Mouse (Mus musculus): ENCODE results near the gene Spin1.

The Spin1 gene

DNA sequence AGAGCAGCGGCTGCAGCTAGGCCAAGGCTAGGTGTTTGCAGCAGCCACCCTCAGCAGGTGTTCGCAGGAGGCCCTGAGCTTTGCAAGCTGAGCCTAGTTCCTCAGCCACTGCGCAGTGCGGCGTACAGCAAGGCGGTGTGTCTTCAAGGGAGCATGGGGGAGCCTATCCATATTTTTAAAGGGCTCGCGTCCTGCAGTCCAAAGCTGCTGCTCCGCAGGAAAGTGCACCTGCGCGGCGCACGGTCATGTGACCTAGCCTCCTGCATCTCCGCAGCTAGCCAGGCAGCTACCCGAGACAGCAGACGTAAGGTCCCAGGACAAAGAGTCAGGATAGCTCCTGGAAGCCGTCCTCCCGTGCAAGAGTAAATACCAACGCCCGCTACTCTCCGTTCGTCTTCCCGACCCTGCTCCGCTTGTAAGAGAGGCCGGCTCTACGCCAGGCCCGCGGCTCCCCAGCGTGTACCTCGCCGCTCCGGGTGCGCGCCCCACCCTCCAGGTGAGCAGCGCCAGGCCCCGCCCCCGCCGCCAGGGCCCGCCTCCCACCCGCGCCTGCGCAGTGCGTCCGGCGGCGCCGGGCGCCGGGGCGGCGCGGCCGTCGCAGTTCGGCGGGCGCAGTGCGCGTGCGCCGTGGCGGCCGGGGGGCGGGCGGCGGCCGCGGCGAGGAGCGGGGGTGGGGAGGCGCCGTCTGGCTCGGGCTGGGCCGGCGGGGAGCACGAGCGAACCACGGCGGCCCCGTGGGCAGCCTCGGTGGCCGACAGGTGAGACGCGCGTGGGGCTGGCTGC lies at the start of gene Spin1:
TSS of gene Spin1 (plus strand) at position 648 of the 783 bp plus-strand sequence.
- no peak for TF ChIP-seq GATA4 (IDR thresholded peaks at IDR 0.05; ENCODE audit: insufficient replicate concordance, low read length)

DNA sequence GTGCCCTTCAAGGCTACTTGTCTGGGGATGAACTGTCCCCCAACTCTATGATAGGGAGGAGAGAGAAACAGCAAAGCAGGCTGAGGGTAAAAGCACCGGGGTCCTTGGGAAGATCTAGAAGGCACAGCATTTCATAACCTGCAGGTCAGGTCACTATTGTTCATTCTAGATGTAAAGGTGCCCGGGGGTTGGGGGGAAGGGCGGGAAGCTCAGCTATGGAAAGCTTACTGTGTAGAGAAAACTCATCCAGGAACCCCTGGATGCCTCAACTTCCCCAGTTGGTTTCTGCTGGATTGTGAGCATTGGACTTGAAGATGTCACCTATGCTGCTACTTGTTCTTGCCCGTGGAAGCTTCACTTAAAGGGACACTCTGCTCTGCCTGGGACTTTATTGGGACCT lies 49.7 kb upstream of the Spin1 start:
- TF ChIP-seq GATA4 (IDR thresholded peaks at IDR 0.05; ENCODE audit: insufficient replicate concordance, low read length), result no peak

DNA sequence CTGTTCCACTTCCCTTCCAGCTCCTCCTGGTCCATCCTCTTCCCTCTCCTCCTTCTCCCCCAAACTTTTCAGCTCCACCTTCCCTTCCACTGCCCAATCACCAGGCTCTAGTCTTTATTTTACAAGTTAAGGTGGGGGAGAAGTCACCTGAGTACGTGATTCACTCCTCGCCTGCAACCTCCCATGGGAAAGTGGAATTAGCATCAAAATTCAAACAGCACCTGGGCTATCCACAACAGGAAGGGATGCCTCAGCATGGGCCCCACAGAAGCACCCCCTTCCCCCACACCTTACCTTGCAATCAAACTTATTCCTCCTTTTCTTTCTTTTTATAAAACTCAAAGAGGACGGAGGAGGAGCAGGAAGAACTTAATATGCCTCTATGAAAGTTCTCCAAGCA lies 48.3 kb upstream of the Spin1 start:
- no peak for TF ChIP-seq GATA4 (IDR thresholded peaks at IDR 0.05; ENCODE audit: insufficient replicate concordance, low read length)

DNA sequence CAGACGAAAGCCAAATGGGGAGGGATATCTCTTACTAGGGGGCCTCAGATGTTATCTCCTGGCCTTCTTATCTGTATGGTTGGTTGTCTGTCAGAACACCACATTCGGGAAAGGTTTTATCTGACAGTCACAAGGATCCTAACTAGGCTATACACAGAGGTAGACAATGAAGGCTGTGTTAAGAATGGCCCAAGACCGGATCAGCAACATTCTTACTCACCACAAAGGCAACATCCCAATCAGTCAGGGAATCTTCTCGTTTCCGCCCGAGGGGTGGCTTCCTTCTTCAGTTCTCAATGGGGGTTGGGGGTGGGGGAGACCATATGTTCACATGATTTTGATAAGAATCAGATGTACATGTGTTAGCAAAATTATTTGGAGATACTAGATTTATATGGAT lies 37.7 kb upstream of the Spin1 start:
- TF ChIP-seq GATA4 (IDR thresholded peaks at IDR 0.05; ENCODE audit: insufficient replicate concordance, low read length), result no peak

DNA sequence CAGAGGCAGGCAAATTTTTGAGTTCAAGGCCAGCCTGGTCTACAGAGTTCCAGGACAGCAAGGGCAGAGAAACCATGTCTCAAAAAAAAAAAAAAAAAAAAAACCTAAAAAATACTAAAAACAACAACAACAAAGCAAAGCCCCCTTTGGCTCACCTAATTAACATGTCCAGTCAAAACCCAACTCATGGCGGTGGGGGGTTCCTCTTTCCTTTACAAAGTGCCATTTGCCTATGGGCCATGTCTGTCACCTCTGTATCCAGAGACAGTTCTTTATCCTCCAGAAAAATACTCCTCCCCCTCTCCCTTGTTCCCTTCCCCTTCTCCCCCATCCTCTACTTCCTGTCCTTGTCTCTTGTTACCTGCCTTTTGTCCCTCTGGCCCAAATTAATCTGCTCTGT lies 37.0 kb upstream of the Spin1 start:
- no peak for TF ChIP-seq GATA4 (IDR thresholded peaks at IDR 0.05; ENCODE audit: insufficient replicate concordance, low read length)

DNA sequence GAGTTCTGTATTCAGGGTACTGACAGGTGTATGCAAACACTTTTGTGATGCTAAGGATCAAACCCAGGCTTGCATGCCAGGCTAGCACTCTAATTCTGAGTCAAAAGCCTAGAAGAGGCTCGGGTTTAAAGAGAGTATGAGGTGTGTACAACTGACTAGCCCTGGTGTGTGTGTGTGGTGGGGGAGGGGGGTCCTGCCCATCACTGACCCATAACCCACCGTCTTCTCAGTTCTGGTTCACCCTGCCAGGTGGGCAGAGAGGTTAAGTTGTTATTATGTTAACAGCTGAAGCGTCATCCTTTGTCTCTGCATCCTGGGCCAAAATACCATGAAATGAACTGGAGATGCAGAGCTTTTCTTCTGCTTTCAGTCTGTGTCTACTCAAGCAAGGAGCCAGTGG lies 36.3 kb upstream of the Spin1 start:
- no peak for TF ChIP-seq GATA4 (IDR thresholded peaks at IDR 0.05; ENCODE audit: insufficient replicate concordance, low read length)

DNA sequence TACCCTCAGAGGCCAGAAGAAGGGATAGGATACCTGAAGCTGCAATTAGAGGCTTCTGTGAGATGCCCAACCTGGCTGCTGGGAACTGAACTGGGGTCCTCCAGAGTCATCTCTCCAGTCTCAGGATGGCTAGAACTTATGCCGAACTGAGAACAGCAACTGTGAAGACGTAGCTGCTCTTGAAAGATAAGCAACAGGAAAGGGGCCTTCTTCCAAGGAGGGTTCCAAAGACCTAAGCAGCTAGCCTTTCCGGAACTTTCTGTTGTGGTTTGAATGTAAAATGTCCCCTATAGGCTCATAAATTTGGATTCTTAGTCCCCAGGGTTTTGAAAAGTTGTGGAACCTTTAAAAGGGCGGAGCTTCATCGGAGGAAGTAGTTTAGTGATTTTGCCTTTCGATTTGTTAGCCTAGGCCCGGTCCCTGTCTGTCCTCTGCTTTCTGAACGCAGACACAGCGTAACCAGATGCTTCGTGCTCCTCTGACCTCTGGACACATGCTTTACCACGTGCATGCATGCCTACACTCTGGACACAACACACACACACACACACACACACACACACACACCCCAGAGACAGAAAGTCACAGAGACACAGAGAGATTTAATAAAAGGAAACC lies 29.5 kb upstream of the Spin1 start:
- peak; percentile 41; the same call in 1 of the 2 replicates for TF ChIP-seq GATA4 (IDR thresholded peaks at IDR 0.05; ENCODE audit: insufficient replicate concordance, low read length)

DNA sequence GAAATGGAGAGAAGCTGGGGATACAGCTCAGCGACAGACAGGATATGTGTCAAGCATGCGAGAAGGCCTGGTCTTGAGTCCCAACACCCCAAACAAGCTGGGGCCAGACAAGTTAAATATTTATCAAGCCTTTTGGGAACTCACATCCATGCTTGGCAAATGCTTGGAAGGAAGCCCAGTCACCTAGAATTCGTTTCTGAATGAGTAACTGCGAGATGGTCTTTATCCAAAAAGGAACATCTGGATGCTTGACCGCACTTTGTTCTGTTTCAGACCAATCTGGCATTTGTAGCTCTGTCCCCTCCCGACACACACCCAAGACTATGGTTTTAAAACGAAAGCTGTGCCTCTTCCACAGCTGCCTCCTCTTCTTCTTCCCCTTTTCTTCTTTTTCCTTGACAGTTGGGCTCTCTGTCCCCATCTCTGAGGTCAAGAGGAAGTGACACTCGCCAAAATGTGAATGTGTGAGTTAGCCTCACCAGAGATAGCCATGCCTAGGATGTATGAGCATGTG lies 28.9 kb upstream of the Spin1 start:
- TF ChIP-seq GATA4 (IDR thresholded peaks at IDR 0.05; ENCODE audit: insufficient replicate concordance, low read length), result no peak

DNA sequence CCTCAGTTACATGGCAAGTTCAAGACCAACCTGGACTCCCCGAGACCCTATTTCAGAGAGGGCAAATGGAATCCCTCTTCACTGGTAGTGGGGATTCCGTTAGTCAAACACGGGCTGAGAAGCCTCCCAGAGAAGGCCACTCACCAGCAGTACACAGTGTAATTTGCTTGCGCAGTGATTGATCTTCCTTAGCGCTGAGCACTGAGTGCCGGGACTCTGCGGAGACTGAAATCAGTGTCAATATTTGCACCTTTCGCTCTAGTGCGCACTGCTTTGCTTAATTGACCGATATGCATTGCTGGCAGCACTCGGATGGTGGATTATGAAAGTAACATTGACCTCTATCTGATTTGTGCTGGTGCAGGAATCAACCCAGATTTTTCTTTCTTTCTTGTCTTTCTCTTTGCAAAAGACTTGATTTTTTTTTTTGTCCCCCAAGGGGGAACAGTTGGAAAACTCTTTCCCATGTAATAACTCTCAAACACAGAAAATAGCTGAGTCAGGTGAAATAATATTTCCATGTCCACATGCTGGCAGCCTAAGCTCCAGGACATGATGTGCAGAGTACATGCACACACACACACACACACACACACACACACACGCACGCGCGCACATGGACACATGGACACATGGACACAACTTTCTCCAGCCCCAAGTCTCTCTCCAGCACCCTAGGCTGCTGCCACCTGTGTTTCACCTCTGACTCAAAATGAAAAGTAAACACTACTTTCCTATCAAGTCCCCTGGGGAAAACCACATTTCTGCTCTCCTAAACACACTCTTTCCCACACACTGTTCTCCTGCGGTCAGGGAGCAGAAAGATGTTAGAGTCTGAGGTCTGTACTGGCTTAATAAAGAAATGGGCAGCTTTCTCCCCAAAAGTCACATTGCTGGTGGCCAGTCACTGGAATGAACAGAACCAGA lies 27.5 kb upstream of the Spin1 start:
- TF ChIP-seq GATA4 (IDR thresholded peaks at IDR 0.05; ENCODE audit: insufficient replicate concordance, low read length), result 0 out of 2 replicates have a peak, but pooled peaks have one; percentile 34

DNA sequence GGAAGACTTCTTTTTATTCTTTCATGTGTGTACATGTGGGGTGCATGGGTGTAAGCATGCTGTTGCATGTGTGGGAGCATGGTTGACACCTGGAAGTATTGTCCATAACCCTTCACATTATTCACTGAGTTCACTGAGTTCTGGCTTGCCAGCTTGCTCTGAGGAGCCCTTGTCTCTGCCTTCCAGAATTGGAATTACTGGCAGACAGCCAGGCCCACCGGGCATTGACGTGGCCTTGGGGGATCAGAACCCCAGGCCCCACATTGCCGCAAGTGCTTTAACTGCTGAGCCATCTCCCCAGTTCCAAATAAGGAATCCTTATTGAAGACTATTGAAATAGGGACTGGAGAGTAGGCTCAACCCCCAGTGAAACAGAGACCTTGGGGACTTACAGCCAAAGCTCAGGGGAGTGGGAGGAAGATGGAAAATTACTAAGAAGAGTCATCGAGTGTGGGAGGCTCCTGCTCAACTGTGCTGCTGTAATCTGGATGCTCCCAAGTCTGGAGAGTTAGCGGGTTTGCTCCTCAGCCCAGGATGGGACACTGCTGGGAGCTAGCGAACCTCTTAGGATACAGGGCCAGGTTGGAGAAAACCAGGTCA lies 26.5 kb upstream of the Spin1 start:
- TF ChIP-seq GATA4 (IDR thresholded peaks at IDR 0.05; ENCODE audit: insufficient replicate concordance, low read length), result no peak

DNA sequence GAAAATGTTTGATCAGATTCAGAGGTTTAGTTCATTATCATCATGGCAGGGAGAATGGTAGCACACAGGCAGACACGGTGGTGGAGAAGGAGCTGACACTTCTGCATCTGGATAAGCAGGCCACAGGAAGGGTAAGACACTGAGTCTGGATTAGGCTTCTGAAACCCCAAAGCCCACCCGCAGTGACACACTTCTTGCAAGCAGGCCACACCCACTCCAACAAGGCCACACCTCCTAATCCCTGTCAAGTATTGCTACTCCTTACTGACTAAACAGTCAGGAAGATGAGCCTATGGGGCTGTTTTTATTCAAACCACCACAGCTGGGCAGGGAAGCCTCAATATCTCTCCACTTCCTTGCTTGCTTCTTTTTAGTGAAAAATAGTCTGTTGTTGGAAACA lies 19.9 kb upstream of the Spin1 start:
- no peak for TF ChIP-seq GATA4 (IDR thresholded peaks at IDR 0.05; ENCODE audit: insufficient replicate concordance, low read length)

DNA sequence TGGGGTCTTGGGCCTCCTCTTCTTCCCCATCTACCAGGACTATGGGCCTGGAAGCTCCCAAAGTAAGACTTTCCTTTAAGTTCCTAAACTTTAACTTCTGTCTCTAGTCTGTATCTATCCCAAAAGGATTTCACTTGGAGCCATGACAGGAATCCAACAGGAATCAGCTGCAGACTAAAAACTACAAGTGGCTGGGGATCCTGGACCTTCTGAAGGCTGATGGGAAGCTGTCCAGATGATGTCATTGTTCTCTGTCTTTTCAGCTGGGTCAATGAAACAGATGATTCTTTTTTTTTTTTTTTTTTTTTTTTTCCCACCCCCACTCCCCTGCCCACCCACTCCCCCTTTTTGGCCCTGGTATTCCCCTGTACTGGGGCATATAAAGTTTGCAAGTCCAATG lies 16.4 kb upstream of the Spin1 start:
- TF ChIP-seq GATA4 (IDR thresholded peaks at IDR 0.05; ENCODE audit: insufficient replicate concordance, low read length), result no peak

DNA sequence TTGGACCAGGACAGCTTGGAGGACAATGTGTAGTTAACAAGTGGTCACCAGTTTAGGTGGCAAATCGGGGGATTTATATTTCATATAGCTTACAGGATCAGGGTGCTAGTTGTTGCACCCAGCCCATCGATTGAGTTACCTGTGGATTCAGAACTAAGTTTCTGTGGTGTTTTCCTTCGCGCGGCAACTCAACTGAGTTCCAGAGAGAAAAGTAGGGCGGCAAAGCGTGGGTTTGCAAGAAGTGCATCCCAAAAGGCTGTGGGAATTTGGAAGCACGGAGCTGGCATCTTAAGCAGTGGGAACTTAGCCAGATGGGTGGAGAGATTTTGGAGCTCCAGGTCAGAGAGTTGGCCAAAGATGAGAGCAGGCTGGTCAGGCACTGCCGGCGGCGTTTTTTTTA lies 14.7 kb upstream of the Spin1 start:
- TF ChIP-seq GATA4 (IDR thresholded peaks at IDR 0.05; ENCODE audit: insufficient replicate concordance, low read length), result no peak

DNA sequence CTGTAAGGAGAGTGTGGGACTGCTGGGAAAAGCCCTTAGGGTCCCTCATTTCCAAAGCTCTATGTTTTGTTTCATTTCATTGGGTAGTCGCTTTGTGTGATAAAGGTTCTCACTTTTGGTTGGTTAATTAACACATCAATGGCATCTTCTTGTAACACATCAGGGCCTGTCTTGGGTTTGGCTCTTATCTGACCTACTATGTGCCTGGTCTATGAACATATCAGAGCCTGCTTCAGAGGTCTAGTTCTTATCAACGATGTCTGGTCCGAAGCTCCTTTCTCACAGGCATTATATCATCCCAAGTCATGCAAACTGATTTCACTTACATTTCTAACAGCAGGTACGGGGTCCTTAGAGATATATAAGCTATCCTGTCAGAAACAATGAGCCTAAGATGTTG lies 13.4 kb upstream of the Spin1 start:
- TF ChIP-seq GATA4 (IDR thresholded peaks at IDR 0.05; ENCODE audit: insufficient replicate concordance, low read length), result no peak

DNA sequence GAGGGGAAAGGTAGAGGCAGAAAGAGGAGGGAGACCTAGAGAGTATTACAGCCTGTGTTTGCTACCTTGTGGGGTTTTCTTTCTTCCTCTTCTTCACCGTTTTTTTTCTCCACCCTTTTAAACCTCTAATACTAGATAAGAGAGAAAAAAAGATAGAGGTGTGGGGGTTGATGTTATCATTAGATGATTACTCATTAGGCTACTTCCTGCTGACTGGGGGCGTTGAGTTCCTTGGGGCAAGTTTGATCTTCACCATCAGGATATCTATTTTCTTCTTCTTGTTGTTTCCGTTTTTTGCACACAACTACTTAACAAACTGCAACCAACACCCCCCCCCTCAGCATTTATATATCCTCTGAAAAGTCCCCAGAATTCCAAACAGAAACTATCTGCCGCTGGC lies 12.5 kb upstream of the Spin1 start:
- no peak for TF ChIP-seq GATA4 (IDR thresholded peaks at IDR 0.05; ENCODE audit: insufficient replicate concordance, low read length)
